Mouse (Mus musculus) right cerebral cortex, postnatal 36 days (tissue): ENCODE results near the gene Gm4498.
"Not testable (repeated sequence)": the region's sequence is repeated elsewhere in the genome, so short reads cannot be mapped to it uniquely, and the experiment has no call there.

Source experiments
- DNase-seq, 2 experiments: peaks; one replicate each; pipeline ENCODE4 v3.0.0; 2022; ENCODE audit warnings: low spot score in 2 of 2, mixed read lengths in 1 of 2

Gm4498 gene

GRCm38 (mm10) chr7:20233728-20234127 lies at the start of gene Gm4498:
Gm4498 (minus strand) TSS chr7:20233828.
- not testable (repeated sequence) for DNase-seq

GRCm38 (mm10) chr7:20262734-20263133 lies 29.1 kb upstream of the Gm4498 start, which contains the start of gene Gm5890:
Gm5890 (minus strand) TSS chr7:20262834.
- not testable (repeated sequence) for DNase-seq

GRCm38 (mm10) chr7:20205507-20205906 lies 28.1 kb downstream of the Gm4498 start, which contains the start of gene Gm6164:
Gm6164 (minus strand) TSS chr7:20205607.
- DNase-seq, result not testable (repeated sequence)

- not testable (repeated sequence) for DNase-seq
Observed at GRCm38 (mm10) chr7:20193410-20193809, 40.2 kb downstream of the Gm4498 start, which contains the start of gene Vmn1r95. Vmn1r95 (plus strand) TSS chr7:20193710.
